Mouse (Mus musculus) small intestine, adult 2 months (tissue): Measurements from ENCODE around the gene Accsl.

Experiments used
- CTCF ChIP-seq: fragments of 200-500 bp; IDR thresholded peaks from 2 replicates; pipeline ENCODE4 v1.5.1; 2012; ENCODE audit warnings: low read depth, mild to moderate bottlenecking, control low read depth, inconsistent platforms, low read length, moderate library complexity, mixed read lengths; ENCODE audit not compliant: insufficient replicate concordance, insufficient read length; ENCODE audit errors: extremely low read depth
- POLR2A ChIP-seq: fragments of 200-500 bp; IDR thresholded peaks from 2 replicates; pipeline ENCODE4 v1.6.1; 2012; ENCODE audit warnings: low read depth, mild to moderate bottlenecking, control low read depth, inconsistent platforms, low read length, moderate library complexity

DNA sequence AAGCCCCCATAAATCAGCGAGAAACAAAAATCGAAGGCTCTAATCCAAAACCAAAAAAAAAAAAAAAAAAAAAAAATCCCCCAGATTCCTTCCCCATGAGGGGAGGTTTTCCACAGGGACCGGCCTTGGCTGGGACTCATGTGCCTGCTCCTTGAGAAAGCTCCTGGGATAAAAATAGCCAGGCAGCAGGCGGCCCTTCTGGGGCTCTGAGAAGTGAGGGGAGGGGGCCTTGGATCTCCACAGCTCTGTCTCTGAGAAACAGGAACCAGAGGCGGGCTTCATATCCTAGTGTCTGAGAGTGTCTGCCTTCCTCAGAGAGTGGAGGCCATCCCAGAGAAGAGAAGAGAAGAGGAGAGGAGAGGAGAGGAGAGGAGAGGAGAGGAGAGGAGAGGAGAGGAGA is 8.0 kb upstream of the Accsl start:
- TF ChIP-seq CTCF (no peak), POLR2A (no peak)
